Mouse (Mus musculus) E14TG2a.4 (cell line): ENCODE data around the gene Scnn1g.

ENCODE experiments used
- CTCF ChIP-seq: conservative IDR thresholded peaks from 2 replicates; pipeline ENCODE4 v1.5.1; 2014; ENCODE audit warnings: low read length
- NANOG ChIP-seq: IDR thresholded peaks from 2 replicates; pipeline ENCODE4 v1.6.1; 2014; ENCODE audit warnings: borderline replicate concordance, low read length, mixed read lengths
- POU5F1 ChIP-seq: IDR thresholded peaks from 2 replicates; pipeline ENCODE4 v1.6.1; 2014; ENCODE audit warnings: low read length, borderline replicate concordance

DNA sequence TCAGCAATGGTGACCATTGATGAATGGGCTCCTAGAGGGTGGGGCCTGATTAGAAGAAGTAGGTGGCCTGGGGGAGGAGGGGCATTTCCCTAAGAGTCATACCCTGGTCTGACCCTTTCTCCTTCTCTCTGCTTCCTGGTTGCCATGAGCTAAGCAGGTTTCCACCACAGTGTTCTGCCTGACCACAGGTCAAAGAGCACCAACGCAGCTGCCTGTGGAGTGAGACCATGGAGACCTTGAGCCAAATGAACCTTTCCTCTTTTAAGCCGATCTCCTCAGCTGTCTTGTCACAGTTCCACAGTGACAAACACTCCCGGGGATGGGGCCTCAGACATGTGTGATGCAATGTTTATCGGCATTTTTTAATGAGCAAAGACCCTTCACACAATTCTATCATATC lies 68.7 kb downstream of the Scnn1g start:
- TF ChIP-seq CTCF, result no peak
- no peak for TF ChIP-seq NANOG
- no peak for TF ChIP-seq POU5F1
